Mouse (Mus musculus) G1E (cell line): ENCODE measurements around the gene Ccdc3.
"Not testable (repeated sequence)": the region's sequence is repeated elsewhere in the genome, so short reads cannot be mapped to it uniquely, and the experiment has no call there.

Source experiments
- CTCF ChIP-seq: IDR thresholded peaks from 2 replicates; pipeline ENCODE4 v1.5.1; 2012; ENCODE audit warnings: low read depth, low read length, inconsistent platforms, mixed read lengths
- GATA1 ChIP-seq: IDR thresholded peaks from 2 replicates; pipeline ENCODE4 v1.6.1; 2012; ENCODE audit warnings: borderline replicate concordance, low read length, inconsistent platforms, mixed read lengths
- POLR2AphosphoS5 ChIP-seq: IDR thresholded peaks from 2 replicates; pipeline ENCODE4 v1.6.1; 2012; ENCODE audit warnings: low read depth, low read length, inconsistent platforms; ENCODE audit not compliant: insufficient replicate concordance

DNA sequence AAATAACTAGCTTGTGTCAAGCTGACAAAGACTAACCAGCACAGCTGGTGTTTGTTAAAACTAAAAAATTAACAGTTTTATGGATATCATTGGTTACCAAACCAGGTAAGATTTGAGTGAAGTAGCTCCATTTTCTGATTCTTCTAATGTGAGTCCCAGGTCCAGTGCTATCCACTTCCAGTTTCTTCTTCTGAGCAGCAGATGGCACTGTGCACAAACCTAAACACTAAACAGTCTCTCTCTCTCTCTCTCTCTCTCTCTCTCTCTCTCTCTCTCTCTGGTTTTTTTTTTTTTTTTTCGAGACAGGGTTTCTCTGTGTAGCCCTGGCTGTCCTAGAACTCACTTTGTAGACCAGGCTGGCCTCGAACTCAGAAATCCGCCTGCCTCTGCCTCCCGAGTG lies 47.2 kb upstream of the Ccdc3 start:
- TF ChIP-seq POLR2AphosphoS5, CTCF, GATA1: not testable (repeated sequence)
